Mouse (Mus musculus): ENCODE data around the gene Id1. TPM values are rescaled to one million over a fixed set of nuclear protein-coding genes. Genes with fewer than 3 reads are reported as not detected.

The Id1 gene
- polyA plus RNA-seq, 1 experiment from 2014 or later: 61.1 TPM

GRCm38 (mm10) chr2:152723651-152724331, 12.3 kb upstream of the Id1 start:
- Histone ChIP-seq H3K9ac (ENCODE audit: low read length) (peak overlapping the region; percentile 66), H3K9me3 (ENCODE audit: control insufficient read depth, low read length) (no peaks in the 10 kb centered on the region), H3K4me2 (ENCODE audit: low read length) (peak overlapping the region; percentile 73), H3K36me3 (ENCODE audit: control insufficient read depth, insufficient read depth, low read length) (no peaks in the 10 kb centered on the region), H3K4me3 (ENCODE audit: control insufficient read depth in 1 of 2, insufficient read depth in 1 of 2, low read depth in 1 of 2, low read length in 2 of 2) (peak overlapping the region; percentile 32 to 35), H3K27ac (replicated peaks in 1 of 2; ENCODE audit: control insufficient read depth in 1 of 2, insufficient read depth in 1 of 2, low read depth in 2 of 2, low read length in 2 of 2) (peak overlapping the region in 1 of 2 experiments; percentile 48; a peak in 2 of 4 replicates), H3K4me1 (ENCODE audit: control insufficient read depth in 2 of 2, insufficient read depth in 2 of 2, low read length in 2 of 2) (peaks cover 16 to 20% of the 10 kb centered on the region in 2 experiments), H3K27me3 (ENCODE audit: control insufficient read depth, insufficient read depth, low read length) (peaks cover 6% of the 10 kb centered on the region; the same call in 1 of the 2 replicates)
- ATAC-seq (ENCODE audit: insufficient number of reproducible peaks, insufficient read depth, low FRiP score, low read depth): 0 out of 2 replicates have a peak, but pooled peaks have one; percentile 31
- 5% methylated on average over 37 of the region's 37 CpGs for WGBS

- Histone ChIP-seq H3K4me3 (ENCODE audit: control insufficient read depth in 1 of 2, insufficient read depth in 1 of 2, low read depth in 1 of 2, low read length in 2 of 2) (peak overlapping the region; percentile 32 to 35), H3K4me1 (ENCODE audit: control insufficient read depth in 2 of 2, insufficient read depth in 2 of 2, low read length in 2 of 2) (peaks cover 22 to 23% of the 10 kb centered on the region in 2 experiments), H3K36me3 (ENCODE audit: control insufficient read depth, insufficient read depth, low read length) (no peaks in the 10 kb centered on the region), H3K9ac (ENCODE audit: low read length) (peak overlapping the region; percentile 66), H3K9me3 (ENCODE audit: control insufficient read depth, low read length) (no peaks in the 10 kb centered on the region), H3K27me3 (ENCODE audit: control insufficient read depth, insufficient read depth, low read length) (peaks cover 6% of the 10 kb centered on the region; the same call in 1 of the 2 replicates), H3K4me2 (ENCODE audit: low read length) (peak overlapping the region; percentile 73), H3K27ac (replicated peaks in 1 of 2; ENCODE audit: control insufficient read depth in 1 of 2, insufficient read depth in 1 of 2, low read depth in 2 of 2, low read length in 2 of 2) (peak overlapping the region in 1 of 2 experiments; percentile 48; a peak in 2 of 4 replicates)
- 73% methylated on average over 3 of the region's 3 CpGs for whole genome bisulfite sequencing
- no peak for ATAC-seq (ENCODE audit: insufficient number of reproducible peaks, insufficient read depth, low FRiP score, low read depth)
These were observed 11.7 kb upstream of the Id1 start for GRCm38 (mm10) chr2:152724332-152724723.

GRCm38 (mm10) chr2:152725178-152725750, 10.8 kb upstream of the Id1 start:
- Histone ChIP-seq H3K9ac (ENCODE audit: low read length) (no peak overlapping the region), H3K27me3 (ENCODE audit: control insufficient read depth, insufficient read depth, low read length) (peaks cover 6% of the 10 kb centered on the region; the same call in 1 of the 2 replicates), H3K36me3 (ENCODE audit: control insufficient read depth, insufficient read depth, low read length) (no peaks in the 10 kb centered on the region), H3K4me2 (ENCODE audit: low read length) (no peak overlapping the region), H3K9me3 (ENCODE audit: control insufficient read depth, low read length) (no peaks in the 10 kb centered on the region), H3K4me3 (ENCODE audit: control insufficient read depth in 1 of 2, insufficient read depth in 1 of 2, low read depth in 1 of 2, low read length in 2 of 2) (no peak overlapping the region), H3K4me1 (ENCODE audit: control insufficient read depth in 2 of 2, insufficient read depth in 2 of 2, low read length in 2 of 2) (peaks cover 31 to 33% of the 10 kb centered on the region in 2 experiments), H3K27ac (replicated peaks in 1 of 2; ENCODE audit: control insufficient read depth in 1 of 2, insufficient read depth in 1 of 2, low read depth in 2 of 2, low read length in 2 of 2) (no peak overlapping the region)
- ATAC-seq (ENCODE audit: insufficient number of reproducible peaks, insufficient read depth, low FRiP score, low read depth): no peak
- WGBS: 69% methylated on average over 15 of the region's 15 CpGs

- 78% methylated on average over 6 of the region's 6 CpGs for WGBS
- Histone ChIP-seq H3K4me2 (ENCODE audit: low read length) (no peak overlapping the region), H3K27me3 (ENCODE audit: control insufficient read depth, insufficient read depth, low read length) (peaks cover 6% of the 10 kb centered on the region; the same call in 1 of the 2 replicates), H3K9ac (ENCODE audit: low read length) (no peak overlapping the region), H3K9me3 (ENCODE audit: control insufficient read depth, low read length) (no peaks in the 10 kb centered on the region), H3K27ac (replicated peaks in 1 of 2; ENCODE audit: control insufficient read depth in 1 of 2, insufficient read depth in 1 of 2, low read depth in 2 of 2, low read length in 2 of 2) (no peak overlapping the region), H3K36me3 (ENCODE audit: control insufficient read depth, insufficient read depth, low read length) (no peaks in the 10 kb centered on the region), H3K4me3 (ENCODE audit: control insufficient read depth in 1 of 2, insufficient read depth in 1 of 2, low read depth in 1 of 2, low read length in 2 of 2) (no peak overlapping the region), H3K4me1 (ENCODE audit: control insufficient read depth in 2 of 2, insufficient read depth in 2 of 2, low read length in 2 of 2) (peaks cover 33% of the 10 kb centered on the region in 2 experiments)
- no peak for ATAC-seq (ENCODE audit: insufficient number of reproducible peaks, insufficient read depth, low FRiP score, low read depth)
These were observed 9.8 kb upstream of the Id1 start for GRCm38 (mm10) chr2:152726213-152726612.

GRCm38 (mm10) chr2:152726751-152727335, 9.2 kb upstream of the Id1 start:
- H3K4me1 ChIP-seq (ENCODE audit: control insufficient read depth in 2 of 2, insufficient read depth in 2 of 2, low read length in 2 of 2): peaks cover 33% of the 10 kb centered on the region in 2 experiments
- no peak for ATAC-seq (ENCODE audit: insufficient number of reproducible peaks, insufficient read depth, low FRiP score, low read depth)
- WGBS: 54% methylated on average over 5 of the region's 6 CpGs
- peaks cover 6% of the 10 kb centered on the region; the same call in 1 of the 2 replicates for H3K27me3 ChIP-seq (ENCODE audit: control insufficient read depth, insufficient read depth, low read length)
- no peaks in the 10 kb centered on the region for H3K9me3 ChIP-seq (ENCODE audit: control insufficient read depth, low read length)
- peak overlapping the region; percentile 10 to 78; a peak in 2 of 4 replicates for H3K27ac ChIP-seq (replicated peaks in 1 of 2; ENCODE audit: control insufficient read depth in 1 of 2, insufficient read depth in 1 of 2, low read depth in 2 of 2, low read length in 2 of 2)
- no peak overlapping the region for H3K4me3 ChIP-seq (ENCODE audit: control insufficient read depth in 1 of 2, insufficient read depth in 1 of 2, low read depth in 1 of 2, low read length in 2 of 2)
- H3K36me3 ChIP-seq (ENCODE audit: control insufficient read depth, insufficient read depth, low read length): no peaks in the 10 kb centered on the region
- no peak overlapping the region; the same call in 1 of the 2 replicates for H3K9ac ChIP-seq (ENCODE audit: low read length)
- no peak overlapping the region for H3K4me2 ChIP-seq (ENCODE audit: low read length)

GRCm38 (mm10) chr2:152727795-152728510, 8.1 kb upstream of the Id1 start:
- Histone ChIP-seq H3K9ac (ENCODE audit: low read length) (0 out of 2 replicates have a peak overlapping the region, but pooled peaks have one; percentile 12), H3K4me3 (ENCODE audit: control insufficient read depth in 1 of 2, insufficient read depth in 1 of 2, low read depth in 1 of 2, low read length in 2 of 2) (no peak overlapping the region), H3K9me3 (ENCODE audit: control insufficient read depth, low read length) (no peaks in the 10 kb centered on the region), H3K36me3 (ENCODE audit: control insufficient read depth, insufficient read depth, low read length) (no peaks in the 10 kb centered on the region), H3K4me2 (ENCODE audit: low read length) (no peak overlapping the region), H3K27me3 (ENCODE audit: control insufficient read depth, insufficient read depth, low read length) (peaks cover 6% of the 10 kb centered on the region; the same call in 1 of the 2 replicates), H3K27ac (replicated peaks in 1 of 2; ENCODE audit: control insufficient read depth in 1 of 2, insufficient read depth in 1 of 2, low read depth in 2 of 2, low read length in 2 of 2) (peak overlapping the region; percentile 55 to 78), H3K4me1 (ENCODE audit: control insufficient read depth in 2 of 2, insufficient read depth in 2 of 2, low read length in 2 of 2) (peaks cover 33 to 35% of the 10 kb centered on the region in 2 experiments)
- 0 out of 2 replicates have a peak, but pooled peaks have one; percentile 18 for ATAC-seq (ENCODE audit: insufficient number of reproducible peaks, insufficient read depth, low FRiP score, low read depth)
- 77% methylated on average over 14 of the region's 14 CpGs for WGBS

GRCm38 (mm10) chr2:152728594-152728993, 7.5 kb upstream of the Id1 start:
- Histone ChIP-seq H3K9me3 (ENCODE audit: control insufficient read depth, low read length) (no peaks in the 10 kb centered on the region), H3K9ac (ENCODE audit: low read length) (no peak overlapping the region), H3K4me1 (ENCODE audit: control insufficient read depth in 2 of 2, insufficient read depth in 2 of 2, low read length in 2 of 2) (peaks cover 32 to 33% of the 10 kb centered on the region in 2 experiments), H3K4me3 (ENCODE audit: control insufficient read depth in 1 of 2, insufficient read depth in 1 of 2, low read depth in 1 of 2, low read length in 2 of 2) (no peak overlapping the region), H3K27ac (replicated peaks in 1 of 2; ENCODE audit: control insufficient read depth in 1 of 2, insufficient read depth in 1 of 2, low read depth in 2 of 2, low read length in 2 of 2) (peak overlapping the region; percentile 55 to 78), H3K36me3 (ENCODE audit: control insufficient read depth, insufficient read depth, low read length) (no peaks in the 10 kb centered on the region), H3K4me2 (ENCODE audit: low read length) (no peak overlapping the region), H3K27me3 (ENCODE audit: control insufficient read depth, insufficient read depth, low read length) (peaks cover 6% of the 10 kb centered on the region; the same call in 1 of the 2 replicates)
- WGBS: 78% methylated on average over 7 of the region's 7 CpGs
- ATAC-seq (ENCODE audit: insufficient number of reproducible peaks, insufficient read depth, low FRiP score, low read depth): no peak

Data from heart, embryonic 14.5 days (tissue).